Mouse (Mus musculus): ENCODE data around the gene Hes7.

The Hes7 gene

DNA sequence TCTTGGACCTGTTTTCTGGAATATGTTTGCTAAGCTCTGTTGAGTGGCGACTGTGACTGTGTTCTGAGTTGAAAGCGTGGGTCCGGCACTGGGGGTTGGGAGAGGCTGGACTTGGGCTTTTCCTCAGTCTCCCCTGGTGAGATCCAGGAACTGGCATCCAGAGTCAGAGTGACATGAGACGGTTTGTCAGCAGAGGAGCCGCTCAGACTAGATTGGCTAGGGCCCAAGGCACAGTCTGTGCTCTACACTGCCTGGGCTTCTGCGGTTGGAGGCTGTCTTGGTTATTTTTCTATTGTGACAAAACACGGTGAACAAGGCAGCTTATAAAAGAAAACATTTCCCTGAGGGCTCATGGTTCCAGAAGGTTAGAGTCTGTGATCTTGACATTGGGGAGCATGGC is 27.3 kb downstream of the Hes7 start:
- DNase-seq (ENCODE audit: low read depth, low spot score): no peak

DNA sequence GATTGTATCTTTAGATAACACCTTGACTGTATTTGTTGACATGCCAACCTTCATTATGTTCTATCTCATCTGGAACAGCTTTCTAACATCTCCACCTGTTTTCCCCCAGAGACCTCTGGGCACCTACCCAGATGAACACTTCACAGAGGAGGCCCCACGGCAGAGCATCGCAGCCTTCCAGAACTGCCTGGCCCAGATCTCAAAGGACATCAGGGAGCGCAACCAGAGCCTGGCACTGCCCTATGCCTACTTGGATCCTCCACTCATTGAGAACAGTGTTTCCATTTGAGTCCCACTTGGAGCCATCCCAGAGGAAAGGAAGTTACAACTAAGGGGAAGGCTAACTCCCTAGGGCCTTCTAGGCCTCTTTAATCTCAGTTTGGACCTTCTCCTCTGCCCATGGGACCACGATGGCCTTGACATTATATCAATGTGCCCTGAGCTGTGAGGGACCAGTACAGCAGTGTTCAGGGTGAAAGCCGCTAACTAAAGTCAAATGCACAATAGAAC is 28.3 kb downstream of the Hes7 start:
- no peak for DNase-seq (ENCODE audit: low read depth, low spot score)

DNA sequence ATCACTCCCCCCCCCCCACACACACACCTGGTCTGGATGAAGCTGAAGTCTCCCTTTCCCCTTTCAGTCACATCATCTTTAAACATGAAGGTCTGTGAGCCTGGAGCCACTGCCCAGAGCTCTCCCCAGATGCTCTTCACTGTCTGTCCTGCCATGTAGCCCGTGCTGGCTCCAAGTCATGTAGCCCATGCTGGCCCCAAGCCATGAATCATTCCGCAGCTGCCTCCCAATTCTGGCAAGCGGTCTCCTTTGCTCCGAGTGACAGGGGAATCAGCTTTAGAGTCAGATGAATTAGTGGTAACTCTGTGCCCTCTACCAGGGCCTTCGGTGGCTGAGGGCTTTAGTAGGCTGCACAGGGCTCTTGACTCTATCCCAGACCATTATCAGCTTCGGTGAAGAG is 29.5 kb downstream of the Hes7 start:
- no peak for DNase-seq (ENCODE audit: low read depth, low spot score)

DNA sequence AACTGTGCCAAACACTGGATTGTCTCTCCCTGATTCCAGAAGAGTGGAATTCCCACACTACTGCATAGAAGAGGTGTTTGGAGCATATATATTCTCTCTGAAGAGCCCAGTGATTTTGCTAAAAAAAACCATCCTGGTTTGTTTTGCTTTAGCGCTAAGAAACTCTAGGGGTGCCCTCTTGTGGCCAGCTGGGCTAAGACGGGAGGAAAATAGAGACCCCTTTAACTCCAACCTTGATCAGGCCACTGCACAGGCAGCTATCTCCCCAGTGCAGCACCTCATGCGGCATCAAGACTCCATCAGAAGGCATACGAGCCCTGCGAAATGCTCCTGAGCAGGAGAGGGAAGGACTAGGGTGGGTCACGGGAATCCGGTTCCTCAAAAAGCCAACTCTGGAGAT is 30.2 kb downstream of the Hes7 start:
- DNase-seq (ENCODE audit: low read depth, low spot score): peak; percentile 61

DNA sequence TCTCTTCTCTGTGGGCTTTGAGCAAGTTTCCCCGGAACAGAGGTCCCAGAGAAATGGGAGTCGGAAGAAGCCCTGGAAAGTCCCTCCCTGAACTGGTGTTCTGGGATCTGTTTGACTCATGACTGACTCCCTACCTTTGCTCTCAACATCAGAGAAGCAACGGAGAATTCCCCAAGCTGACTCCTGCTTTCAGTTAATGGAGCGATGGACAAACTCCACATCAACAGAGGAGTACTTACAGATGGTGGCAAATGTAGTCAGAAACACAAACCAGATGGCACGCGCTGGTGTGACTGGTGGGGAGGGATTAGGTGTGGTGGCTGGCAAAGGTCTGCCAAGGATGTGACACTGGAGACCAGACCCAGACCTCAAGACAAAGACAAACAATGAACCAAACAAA is 30.8 kb downstream of the Hes7 start:
- DNase-seq (ENCODE audit: low read depth, low spot score): no peak

DNA sequence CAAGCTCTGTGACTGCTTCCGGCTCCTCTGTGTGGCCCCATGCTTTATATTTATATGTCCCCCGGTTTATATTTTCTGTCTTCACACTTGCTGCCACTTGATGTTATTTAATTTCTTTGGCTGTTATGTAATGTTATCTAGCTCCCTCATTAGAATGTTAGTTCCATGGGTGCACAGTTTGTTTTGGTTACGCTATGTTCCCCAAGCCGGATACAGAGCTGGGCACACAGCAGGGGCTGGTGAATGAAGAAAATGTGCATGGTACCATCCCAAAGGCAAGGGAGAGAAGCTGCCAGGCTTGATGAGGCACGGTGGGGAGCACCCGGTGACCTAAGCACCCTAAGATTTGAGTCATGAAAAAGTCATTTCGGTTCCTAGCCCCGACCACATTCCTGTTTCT is 33.6 kb downstream of the Hes7 start:
- no peak for DNase-seq (ENCODE audit: low read depth, low spot score)

DNA sequence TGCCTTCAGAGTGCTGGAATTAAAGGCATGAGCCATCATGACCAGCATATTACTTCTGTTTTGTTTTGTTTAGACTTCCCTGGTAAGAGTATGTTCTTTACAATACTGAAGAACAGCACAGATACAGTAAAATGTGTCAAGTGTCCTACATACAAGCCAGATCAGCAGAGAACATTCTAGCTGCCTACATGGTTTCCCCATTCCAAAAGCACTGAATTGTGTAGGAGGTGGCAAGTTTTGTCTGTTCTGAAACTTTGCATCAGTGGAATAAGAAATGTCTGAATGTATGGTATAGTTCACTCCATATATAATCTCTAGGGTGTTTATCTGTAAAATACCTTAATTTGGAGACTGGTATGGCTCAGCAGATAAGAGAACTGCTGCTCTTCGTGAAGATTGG is 35.1 kb downstream of the Hes7 start:
- DNase-seq (ENCODE audit: low read depth, low spot score): no peak

DNA sequence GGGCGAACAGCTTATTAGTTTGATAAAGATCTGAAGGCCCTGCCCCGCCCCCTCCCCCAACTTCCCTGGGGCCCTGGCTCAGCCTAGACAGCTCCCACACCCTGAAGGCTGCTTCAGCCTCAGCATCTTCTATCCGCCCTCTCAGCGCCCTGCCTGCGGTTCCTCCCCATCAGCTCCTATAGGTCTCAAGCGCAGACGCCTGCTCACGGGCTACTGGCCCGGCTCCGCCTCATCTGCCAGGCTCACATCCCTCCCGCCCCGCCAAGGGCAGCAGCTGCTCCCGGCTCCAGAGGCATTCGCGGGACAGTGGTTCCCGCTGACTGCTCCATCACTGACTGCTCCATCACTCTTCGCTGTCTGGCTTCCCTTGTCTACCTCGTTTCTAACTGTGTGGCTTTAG is 36.6 kb downstream of the Hes7 start, which contains the start of gene Alox12b:
Gene Alox12b, plus strand, starts transcription at position 190 of the 400 bp plus-strand sequence.
- no peak for DNase-seq (ENCODE audit: low read depth, low spot score)

DNA sequence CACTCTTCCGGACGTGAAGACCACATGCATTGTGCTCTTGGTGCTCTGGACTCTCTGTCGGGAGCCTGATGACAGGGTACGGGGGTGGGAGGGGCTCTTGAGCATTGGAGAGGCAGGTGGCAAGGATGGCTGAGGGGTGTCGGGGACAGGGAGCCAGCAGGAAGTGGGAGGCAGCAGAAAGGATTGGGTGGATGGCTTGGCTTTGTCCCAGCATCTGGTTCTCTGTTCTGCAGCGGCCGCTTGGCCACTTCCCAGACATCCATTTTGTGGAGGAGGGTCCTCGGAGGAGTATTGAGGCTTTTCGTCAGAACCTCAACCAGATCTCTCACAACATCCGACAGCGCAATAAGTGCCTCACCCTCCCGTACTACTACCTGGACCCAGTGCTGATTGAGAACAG is 49.1 kb downstream of the Hes7 start:
- DNase-seq (ENCODE audit: low read depth, low spot score): no peak

DNA sequence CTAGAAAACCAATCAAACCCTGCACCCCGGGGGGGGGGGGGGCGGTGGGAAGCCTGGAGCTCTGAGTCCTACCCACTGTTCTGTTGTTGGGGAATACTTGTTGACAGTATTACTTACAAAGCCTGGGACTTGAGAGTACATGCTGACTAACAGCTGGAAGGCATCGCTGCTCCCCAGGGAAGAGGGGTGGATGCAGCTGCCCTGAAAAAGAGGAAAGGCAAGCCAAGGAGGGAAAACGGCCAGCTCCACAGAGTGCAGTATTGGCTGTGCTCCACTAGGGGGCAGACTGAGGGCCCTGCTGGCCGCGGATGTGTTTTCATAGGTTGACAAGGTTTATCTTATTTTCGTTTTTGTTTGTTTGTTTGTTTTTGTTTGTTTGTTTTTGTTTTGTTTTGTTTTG is 51.4 kb downstream of the Hes7 start:
- peak; percentile 33 for DNase-seq (ENCODE audit: low read depth, low spot score)

DNA sequence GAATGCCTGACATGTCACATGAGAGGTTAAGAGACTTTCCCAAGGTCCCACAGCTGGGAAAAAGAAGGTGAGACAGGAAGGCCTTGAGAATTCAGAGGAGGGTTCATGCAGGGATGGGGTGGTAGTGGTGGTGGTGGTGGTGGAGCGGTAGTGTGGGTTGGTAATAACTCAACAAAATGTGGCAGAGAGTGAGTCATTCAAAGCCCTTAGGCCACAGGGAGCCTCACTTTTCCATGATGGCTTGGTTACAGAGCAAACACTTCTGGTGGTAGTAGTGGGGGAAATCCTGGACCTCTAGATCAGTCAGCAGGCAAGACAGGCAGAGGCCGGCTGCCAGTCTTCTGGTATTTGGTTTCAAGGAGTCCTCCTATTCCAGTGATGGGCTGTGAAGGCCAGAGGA is 52.4 kb downstream of the Hes7 start:
- no peak for DNase-seq (ENCODE audit: low read depth, low spot score)
